Mouse (Mus musculus) cerebellum, adult 2 months (tissue): ENCODE results near the gene Dll1. TPM values are rescaled to one million over a fixed set of nuclear protein-coding genes. Genes with fewer than 3 reads are reported as not detected.
A peak's percentile ranks its signal among the peaks of the same experiment; 100 is the strongest.

Source experiments
- DNase-seq, 2 experiments: peaks; one replicate each; pipeline ENCODE4 v3.0.0; 2021
- H3K27ac ChIP-seq: fragments of 200-500 bp; 2 replicates; pipeline ENCODE4 v1.5.1; 2012; ENCODE audit warnings: low read length, control low read depth, inconsistent platforms; ENCODE audit not compliant: insufficient read depth
- H3K27me3 ChIP-seq: fragments of 200-500 bp; 2 replicates; pipeline ENCODE4 v1.6.1; 2012; ENCODE audit warnings: inconsistent platforms, mild to moderate bottlenecking, low read length, moderate library complexity; ENCODE audit not compliant: control insufficient read depth, insufficient read depth
- H3K4me1 ChIP-seq: fragments of 200-500 bp; 2 replicates; pipeline ENCODE4 v1.6.1; 2011; ENCODE audit warnings: low read length; ENCODE audit not compliant: control insufficient read depth, insufficient read depth
- H3K4me3 ChIP-seq: fragments of 200-500 bp; replicated peaks from 2 replicates; pipeline ENCODE3; 2011; ENCODE audit warnings: mild to moderate bottlenecking, low read depth, low read length, control low read depth; ENCODE audit not compliant: insufficient read depth
- CTCF ChIP-seq: fragments of 200-500 bp; IDR thresholded peaks from 2 replicates; pipeline ENCODE4 v1.5.1; 2011; ENCODE audit warnings: low read depth, mild to moderate bottlenecking, control low read depth, low read length, moderate library complexity, borderline replicate concordance; ENCODE audit not compliant: insufficient read depth
- POLR2A ChIP-seq: fragments of 200-500 bp; IDR thresholded peaks from 2 replicates; pipeline ENCODE4 v1.6.1; 2011; ENCODE audit warnings: low read length, control low read depth, borderline replicate concordance; ENCODE audit not compliant: insufficient read depth
- WGBS: fragments of 180-500 bp; shearing (Covaris S2); methylation state at CpG from one replicate; pipeline ENCODE4 v1.1.7; 2018; 5-methylcytosine and 5-hydroxymethylcytosine counted together
- polyA plus RNA-seq: library from polyadenylated mRNA; depleted of rRNA; stranded (reverse); fragments of >200 nt; gene quantifications from 2 replicates; pipeline ENCODE4 v1.2.3, GENCODE M21; 2012; rRNA removed

Gene Dll1
- polyA plus RNA-seq, 1 experiment, result 6.2 TPM

DNA sequence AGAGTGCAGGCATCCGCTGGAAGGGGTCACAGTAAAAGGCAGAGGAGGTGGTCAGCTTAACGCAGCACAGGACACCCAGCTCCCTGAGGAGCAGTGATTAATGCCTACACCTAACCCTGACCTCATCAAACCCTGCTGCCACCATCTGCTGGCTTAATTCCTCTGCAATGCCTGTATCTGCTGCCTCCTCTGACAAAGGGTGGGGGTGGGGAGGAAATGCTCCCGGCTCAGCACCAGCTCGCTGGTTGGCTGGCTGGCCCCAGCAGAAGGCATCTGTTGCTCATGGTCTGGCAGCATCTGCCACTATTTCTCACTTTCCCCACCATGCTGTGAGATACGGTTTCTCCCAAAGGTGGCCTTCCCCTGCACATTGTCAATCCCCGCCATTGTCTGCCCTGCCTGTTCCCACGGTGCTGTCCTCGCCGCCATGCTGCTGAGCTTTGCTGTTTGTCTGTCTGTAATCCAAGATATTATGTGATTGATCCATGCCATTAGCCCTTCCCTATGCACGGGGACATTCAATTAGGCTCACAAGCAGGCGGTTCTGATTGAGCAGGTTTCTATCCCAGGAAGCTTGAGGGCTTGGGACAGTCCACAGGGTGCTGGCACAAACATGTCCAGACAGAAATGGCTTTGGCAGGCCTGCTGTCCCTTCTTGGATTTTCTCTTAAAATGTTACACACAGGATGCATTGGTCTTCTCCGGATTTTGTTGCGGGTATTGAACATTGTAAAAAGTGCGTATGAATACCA lies 33.4 kb downstream of the Dll1 start:
- no peak for TF ChIP-seq POLR2A
- TF ChIP-seq CTCF, result no peak
- Histone ChIP-seq H3K27me3 (no peaks in the 10 kb centered on the region), H3K27ac (no peak overlapping the region), H3K4me1 (peaks cover 12% of the 10 kb centered on the region), H3K4me3 (peak overlapping the region; percentile 8)
- 12% methylated on average over 14 of the region's 14 CpGs for WGBS
- peak; percentile 71 to 79 for DNase-seq

DNA sequence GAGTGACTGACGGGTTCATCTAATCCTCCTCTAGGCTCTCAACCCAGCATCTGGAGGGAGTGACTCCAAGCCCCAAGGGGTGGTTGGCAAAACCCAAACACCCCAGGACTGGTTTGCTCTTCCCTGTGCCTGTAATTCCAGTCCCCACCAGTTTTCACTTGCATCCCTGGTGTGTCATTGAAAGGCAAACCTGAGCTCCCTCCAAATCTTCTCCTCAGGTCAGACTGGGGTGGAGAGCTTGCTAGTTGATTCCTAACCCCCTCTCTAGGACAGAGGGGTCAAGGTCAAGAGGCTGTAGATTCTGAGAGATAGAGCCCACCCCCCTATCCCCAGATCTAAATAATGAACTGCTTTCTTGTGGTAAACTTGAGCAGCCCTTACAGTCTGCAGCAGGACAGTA lies 38.8 kb downstream of the Dll1 start:
- Histone ChIP-seq H3K27me3 (no peaks in the 10 kb centered on the region), H3K27ac (no peak overlapping the region), H3K4me3 (no peak overlapping the region), H3K4me1 (peaks cover 6% of the 10 kb centered on the region)
- 77% methylated on average over 1 of the region's 1 CpGs for WGBS
- TF ChIP-seq POLR2A, result no peak
- TF ChIP-seq CTCF, result no peak
- DNase-seq, result no peak

DNA sequence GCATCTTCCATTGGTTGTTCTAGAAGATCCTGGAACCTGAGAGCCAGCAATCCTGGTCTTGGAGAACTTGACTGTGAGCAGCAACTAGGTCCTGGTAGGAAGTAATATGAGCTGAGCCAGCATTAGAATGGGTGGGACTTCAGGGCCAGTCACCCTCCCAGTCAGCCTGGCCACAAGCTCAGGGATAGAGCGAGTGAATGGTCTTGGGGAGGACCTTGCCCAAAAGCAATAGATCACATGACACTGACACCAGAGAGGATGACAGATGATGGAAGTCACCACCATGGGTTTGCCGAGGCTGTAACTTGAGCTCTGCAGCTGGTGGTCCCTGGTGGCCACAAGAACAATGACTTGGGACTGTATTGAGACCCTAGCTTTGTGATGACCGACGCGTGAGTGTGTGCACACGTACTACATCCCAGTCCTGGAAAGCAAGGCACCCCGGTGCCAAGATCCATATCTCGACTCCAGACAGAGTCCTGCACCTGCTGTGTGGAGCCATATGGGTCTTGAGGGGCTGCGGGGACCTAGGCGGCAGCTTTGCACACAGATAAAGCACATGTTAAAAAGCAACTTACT lies 46.8 kb downstream of the Dll1 start:
- Histone ChIP-seq H3K4me3 (no peak overlapping the region), H3K4me1 (no peaks in the 10 kb centered on the region), H3K27me3 (no peaks in the 10 kb centered on the region), H3K27ac (no peak overlapping the region)
- no peak for TF ChIP-seq POLR2A
- no peak for DNase-seq
- WGBS, result 37% methylated on average over 10 of the region's 10 CpGs

DNA sequence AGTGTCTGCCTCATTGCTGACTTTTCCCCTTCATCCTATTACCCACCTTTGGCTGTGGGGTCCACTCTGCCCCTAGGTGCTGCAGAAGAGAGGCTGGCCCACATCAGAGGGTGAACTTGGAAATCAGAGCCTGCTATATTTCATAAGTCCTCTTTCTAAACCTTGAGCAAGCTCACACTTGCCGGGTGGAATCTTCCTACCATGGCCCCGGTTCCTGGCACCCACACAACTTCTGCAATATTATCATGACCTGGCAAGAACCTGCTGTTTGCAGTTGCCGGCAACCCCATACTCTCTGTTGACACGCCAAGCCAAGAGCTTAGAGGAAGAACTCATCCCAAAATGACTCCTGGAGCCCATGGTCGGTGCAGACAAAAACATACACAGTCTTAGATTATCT lies 49.6 kb downstream of the Dll1 start:
- Histone ChIP-seq H3K4me1 (no peaks in the 10 kb centered on the region), H3K27ac (no peak overlapping the region), H3K27me3 (no peaks in the 10 kb centered on the region), H3K4me3 (no peak overlapping the region)
- TF ChIP-seq POLR2A (no peak), CTCF (no peak)
- DNase-seq, result no peak
- WGBS, result 26% methylated on average over 5 of the region's 5 CpGs

DNA sequence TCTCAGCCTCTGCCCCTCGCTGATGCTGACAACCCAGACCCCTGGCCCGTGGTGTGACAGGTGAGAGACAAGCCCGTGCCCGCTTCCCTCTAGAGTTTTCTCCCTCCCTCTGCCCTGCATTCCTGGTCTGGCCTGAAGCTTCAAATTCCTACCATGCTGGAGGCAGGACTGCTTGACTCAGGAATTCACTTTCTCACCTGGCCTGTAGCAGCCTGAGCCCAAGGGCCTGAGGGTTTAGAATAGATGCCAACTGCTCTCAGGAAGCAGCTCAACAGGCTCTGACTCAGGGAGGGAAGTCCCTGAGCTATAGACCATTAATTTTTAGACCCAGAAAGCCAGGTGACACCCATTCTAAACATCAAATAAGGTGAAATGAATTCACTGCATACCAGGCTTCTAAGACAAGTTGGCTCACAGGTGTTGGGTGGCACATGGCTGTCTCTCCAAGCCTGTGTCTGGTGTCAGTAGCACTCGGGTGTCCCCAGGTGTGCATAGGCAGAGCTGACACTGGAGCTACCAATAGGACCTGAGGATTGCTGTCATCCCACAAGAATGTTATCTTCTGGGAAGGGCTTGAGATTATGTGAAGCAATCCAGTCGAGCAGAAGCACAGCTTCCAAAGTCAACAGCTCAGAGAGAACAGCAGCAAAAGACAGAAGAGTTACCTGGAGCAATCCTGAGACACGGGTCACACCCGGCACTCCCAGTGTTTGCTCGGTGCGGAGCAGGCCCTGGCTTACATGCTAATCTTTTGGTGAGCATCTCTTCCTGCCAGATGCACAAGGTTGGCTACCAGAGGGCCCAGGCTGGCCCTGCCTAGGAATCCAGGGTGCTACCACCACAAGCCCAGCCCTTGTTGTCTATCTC lies 50.5 kb downstream of the Dll1 start:
- H3K27me3 ChIP-seq, result no peaks in the 10 kb centered on the region
- DNase-seq, result no peak
- H3K4me3 ChIP-seq, result no peak overlapping the region
- no peaks in the 10 kb centered on the region for H3K4me1 ChIP-seq
- WGBS, result 86% methylated on average over 10 of the region's 10 CpGs
- H3K27ac ChIP-seq, result no peak overlapping the region
- TF ChIP-seq POLR2A (no peak), CTCF (no peak)

DNA sequence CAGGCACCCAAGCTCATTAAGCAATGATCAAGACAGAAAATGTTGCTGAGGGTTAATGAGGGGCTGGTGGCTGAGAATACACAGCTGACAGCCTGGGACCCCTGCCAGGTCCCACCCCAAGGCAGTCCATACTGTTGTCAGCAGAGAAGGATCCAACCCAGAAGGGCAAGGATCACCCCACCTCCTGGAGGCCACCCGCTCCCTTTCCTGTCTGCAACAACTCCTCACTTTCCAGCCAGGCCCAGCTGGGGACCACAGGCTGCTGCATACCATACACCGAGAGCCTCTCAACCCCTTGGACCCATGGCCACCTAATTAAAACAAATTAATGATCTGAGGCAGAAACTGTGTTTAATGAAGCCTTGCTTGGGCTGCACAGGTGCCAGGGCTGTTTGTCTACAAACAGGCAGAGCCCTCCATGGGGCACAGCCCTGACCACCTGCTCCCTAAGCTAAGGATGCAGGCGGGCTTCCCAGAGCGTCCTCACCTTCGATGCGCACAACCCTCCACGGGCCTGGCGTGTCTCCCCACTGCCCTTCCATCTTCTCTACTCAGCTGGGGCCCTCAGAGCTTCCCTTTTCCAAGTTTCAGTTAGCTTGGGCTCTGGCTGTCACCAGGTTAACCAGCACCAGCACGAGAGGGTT lies 53.4 kb downstream of the Dll1 start:
- Histone ChIP-seq H3K4me1 (no peaks in the 10 kb centered on the region), H3K27me3 (no peaks in the 10 kb centered on the region), H3K4me3 (no peak overlapping the region), H3K27ac (no peak overlapping the region)
- DNase-seq, result no peak
- TF ChIP-seq CTCF (no peak), POLR2A (no peak)
- WGBS, result 21% methylated on average over 9 of the region's 9 CpGs

Other genes with a start within 250 kb of the Dll1 start
- gene Fam120b, start 19.3 kb upstream of the Dll1 start, polyA plus RNA-seq, result 33.8 TPM in 2 replicates
- gene Psmb1, start 122.9 kb upstream of the Dll1 start, polyA plus RNA-seq, result 157 and 162 TPM in 2 replicates
- gene Tbp, start 123.0 kb upstream of the Dll1 start, polyA plus RNA-seq, result 58.2 and 68.7 TPM in 2 replicates
- gene Pdcd2, start 150.4 kb upstream of the Dll1 start, polyA plus RNA-seq, result 26.3 and 28.1 TPM in 2 replicates
- gene Prdm9, start 187.5 kb upstream of the Dll1 start, polyA plus RNA-seq, result 4.3 and 4.8 TPM in 2 replicates